Mouse (Mus musculus) A20 (cell line): ENCODE measurements around the gene Tmem178b.

Source experiments
- DNase-seq: peaks from one replicate; pipeline ENCODE4 v3.0.0-alpha.2; 2011; ENCODE audit warnings: low read depth, low spot score

Gene Tmem178b

GRCm38 (mm10) chr6:39917729-39918128, 44.7 kb downstream of the Tmem178b start:
- no peak for DNase-seq

GRCm38 (mm10) chr6:39919011-39919709, 46.1 kb downstream of the Tmem178b start:
- no peak for DNase-seq

DNA sequence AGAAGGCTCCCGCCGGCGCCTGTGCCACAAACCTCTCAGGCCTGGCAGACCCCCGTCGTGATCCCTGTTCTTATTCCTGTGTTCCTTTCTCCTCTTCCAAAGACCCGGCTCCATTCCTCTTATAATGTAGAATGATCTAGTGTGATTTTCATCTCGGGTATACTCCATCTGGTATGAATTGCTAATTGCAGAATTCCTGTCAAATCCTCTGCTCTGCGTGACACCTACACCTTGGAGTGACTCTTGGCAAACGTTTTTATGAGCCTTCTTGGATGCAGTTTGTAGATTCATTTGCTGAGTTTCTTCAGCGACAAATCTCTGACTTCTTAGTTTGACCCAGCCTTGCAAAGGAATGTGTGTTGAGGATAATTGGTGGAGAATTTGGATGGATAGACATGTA, 53.4 kb downstream of the Tmem178b start:
- DNase-seq: no peak

DNA sequence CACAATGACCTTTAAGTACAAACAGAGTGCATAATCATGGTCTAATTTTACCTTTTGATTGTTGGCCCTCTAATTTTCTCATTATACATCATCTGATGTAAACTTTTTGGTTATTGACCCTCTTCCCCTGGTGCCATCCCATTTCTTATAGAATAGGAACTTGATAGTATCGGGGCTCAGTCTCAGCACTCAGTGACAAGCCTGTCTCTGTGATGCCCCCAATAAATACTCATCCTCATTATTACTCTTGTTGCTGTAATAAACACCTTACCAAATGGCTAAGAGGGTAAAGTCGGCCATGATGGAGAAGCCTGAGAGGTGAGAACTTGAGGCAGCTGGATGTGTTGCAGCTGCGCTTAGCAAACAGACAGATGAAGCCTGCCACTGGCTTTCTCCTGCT, 63.5 kb downstream of the Tmem178b start:
- DNase-seq: no peak

DNA sequence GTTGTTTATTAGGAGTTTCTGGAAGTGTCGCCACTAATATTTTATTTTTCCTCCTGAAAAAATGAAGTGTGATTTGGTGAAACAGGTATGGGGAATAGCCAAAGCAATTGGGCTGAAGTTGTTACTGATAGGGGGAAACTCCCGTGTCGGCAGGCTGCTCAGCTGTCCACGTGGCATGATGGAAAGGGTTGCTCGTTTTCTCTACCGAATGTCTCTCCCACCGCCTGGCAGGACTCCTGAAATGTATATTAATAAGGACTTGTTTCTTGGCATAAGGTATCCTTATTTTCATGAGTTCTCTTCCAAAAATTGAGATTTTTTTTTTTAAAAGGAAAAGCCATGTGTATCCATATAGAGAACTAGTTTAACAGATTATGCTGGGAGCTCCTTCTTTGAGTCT, 67.8 kb downstream of the Tmem178b start:
- no peak for DNase-seq

DNA sequence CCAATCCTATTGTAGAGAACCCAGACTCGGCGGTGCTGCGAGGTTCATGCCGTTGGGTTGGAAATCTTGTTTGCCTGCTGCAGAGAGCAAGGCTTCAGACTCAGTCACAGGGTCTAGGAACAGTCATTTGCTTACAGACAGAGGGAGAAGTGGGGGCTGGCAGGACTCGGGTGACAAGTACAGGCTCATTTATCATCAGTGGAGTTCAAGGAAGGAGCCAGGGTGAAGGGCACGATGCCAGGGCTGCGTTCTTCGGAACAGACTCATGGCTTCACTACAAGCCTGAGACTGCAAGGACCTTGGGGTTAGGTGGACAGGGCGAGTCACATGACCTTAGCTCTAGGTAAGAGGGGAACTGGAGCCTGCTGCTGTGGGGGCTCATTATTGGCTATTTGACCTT, 71.8 kb downstream of the Tmem178b start:
- DNase-seq: no peak

- no peak for DNase-seq
These were observed 72.8 kb downstream of the Tmem178b start for GRCm38 (mm10) chr6:39945670-39946440.

- no peak for DNase-seq
These were observed 73.5 kb downstream of the Tmem178b start for GRCm38 (mm10) chr6:39946601-39947000.

- DNase-seq: no peak
These were observed 80.9 kb downstream of the Tmem178b start for GRCm38 (mm10) chr6:39953951-39954350.

GRCm38 (mm10) chr6:39955211-39955610, 82.1 kb downstream of the Tmem178b start:
- no peak for DNase-seq

DNA sequence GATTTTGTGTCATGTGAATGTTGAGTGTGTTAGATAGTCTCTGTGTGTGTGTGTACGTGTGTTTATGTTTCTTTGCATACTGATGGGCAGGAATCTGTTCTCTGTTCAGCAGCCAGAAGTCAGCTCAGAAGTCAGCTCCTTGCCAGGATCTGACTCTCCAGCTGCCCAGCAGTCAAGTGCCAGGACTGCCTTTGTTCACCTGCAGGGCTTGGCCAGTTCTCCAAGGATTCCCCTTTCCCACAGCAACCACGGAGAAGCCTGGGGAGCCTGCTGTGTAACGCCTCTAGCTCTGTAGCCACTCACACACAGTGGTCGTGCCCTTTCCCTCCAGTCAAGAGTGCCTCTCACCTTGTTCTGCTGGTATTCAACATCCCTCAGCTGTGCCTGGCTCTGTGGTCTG, 91.5 kb downstream of the Tmem178b start:
- no peak for DNase-seq

DNA sequence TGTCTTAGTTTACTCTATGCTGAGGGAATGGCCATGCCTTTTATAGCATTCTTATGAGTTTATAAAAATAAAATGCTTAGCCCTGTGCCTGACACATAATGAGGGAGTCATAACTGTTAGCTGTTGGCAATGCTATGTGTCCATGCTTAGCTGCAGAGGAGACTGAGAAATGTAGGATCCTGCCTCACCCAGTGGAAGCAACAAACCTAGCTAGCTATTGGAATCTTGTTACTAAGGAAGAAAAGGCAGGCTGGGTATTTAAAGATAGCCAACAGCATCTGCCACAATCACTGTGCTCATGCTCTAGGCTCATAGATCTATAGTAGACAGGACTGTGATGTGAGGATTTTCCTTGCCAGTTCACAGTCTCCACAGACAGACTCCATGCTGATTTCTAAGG, 97.2 kb downstream of the Tmem178b start:
- no peak for DNase-seq

GRCm38 (mm10) chr6:39978942-39979341, 105.9 kb downstream of the Tmem178b start:
- DNase-seq: no peak

DNA sequence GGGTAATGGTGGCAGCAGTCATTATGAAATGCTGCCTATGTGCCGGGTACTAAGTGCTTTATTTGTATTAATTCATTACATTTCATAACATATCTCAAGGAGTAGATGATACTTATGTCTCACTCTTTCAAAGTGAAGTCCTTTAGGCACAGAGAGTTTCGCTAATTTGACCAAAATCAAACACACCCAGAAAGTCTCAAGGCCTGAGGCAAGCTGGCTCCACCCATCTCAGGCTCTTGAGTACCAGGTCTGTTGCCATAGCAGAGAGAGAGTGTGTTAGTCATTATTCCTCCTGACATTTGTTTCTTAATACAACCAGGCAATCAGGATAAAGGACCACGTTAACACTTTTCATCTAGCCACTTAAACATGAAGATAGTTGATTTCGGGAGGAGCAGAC, 117.7 kb downstream of the Tmem178b start:
- DNase-seq: no peak

- no peak for DNase-seq
These were observed 118.9 kb downstream of the Tmem178b start for GRCm38 (mm10) chr6:39991922-39992321.

DNA sequence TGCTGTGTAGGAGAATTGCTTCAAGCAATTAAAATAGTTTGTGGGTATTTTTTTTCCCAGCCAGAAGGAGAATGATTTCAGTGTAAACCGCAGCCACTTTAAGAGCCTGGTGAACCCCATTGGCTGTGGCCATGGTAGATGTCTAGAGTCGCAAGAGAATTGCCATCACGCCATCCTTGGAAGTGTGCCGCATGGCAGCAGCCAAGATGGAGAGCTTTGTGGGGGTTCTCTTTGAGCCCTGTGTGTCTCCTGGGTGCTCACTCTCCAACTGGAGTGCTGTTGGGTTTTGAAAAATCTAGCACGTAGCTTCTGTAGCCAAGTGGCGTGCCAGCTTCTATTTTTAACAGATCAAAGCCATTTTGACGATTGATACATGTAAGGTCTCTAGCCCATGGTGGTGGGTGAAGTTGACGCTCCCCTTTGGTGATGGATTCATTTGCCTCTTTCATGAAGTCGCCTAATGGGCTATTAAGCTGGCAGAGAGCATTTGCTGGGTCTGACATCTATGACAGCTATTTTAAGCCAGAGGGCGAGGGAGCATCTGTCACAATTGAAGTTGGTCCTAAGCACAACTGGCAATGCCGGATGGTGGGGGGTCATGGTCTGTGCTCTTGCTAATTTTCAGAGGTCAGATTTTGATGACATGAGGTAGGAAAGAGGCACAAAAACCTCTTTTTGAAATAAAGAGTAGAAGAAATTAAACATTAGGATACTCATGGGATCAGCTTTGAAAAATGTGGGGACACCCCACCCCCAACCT, 133.1 kb downstream of the Tmem178b start:
- no peak for DNase-seq

GRCm38 (mm10) chr6:40008166-40008907, 135.3 kb downstream of the Tmem178b start:
- DNase-seq: no peak

- DNase-seq: no peak
These were observed 136.6 kb downstream of the Tmem178b start for GRCm38 (mm10) chr6:40009718-40010117.

DNA sequence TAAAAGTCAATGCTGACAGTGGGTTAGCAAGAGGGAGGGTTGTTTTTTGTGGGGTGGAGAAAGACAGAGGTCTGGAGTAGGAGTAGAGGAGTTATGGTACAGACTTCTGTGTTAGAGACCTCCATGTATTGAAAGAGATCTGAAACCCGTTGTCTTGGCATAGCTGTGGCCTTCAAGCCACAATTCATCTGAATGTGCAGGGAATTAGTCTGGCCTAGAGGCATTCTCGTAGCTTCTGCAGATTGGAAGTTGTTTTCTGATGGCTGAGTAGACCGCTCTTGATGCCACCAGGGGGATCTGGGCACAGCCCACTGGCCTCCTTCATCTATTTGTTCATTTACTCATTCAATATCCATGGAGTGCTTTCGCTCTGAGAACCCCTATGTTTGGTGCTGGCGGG, 138.0 kb downstream of the Tmem178b start:
- no peak for DNase-seq

DNA sequence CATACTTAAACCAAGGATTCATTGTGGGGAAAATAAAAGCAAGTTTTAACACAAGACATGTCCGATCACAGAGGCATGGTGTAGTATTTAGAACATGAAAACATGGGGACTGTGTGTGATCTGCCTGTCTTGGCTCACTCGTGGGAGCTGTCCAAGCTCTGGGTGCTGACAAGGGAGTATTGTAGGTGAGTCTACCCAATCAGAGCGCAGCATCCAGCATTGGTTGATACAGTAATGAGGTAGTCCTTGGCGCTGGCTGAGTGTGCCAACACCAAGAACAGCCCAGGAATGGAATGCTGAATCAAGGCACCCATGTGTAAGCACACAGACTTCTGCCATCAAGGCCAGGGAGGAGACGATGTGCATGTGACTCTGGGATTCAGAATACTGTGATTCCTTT, 138.5 kb downstream of the Tmem178b start:
- DNase-seq: no peak

GRCm38 (mm10) chr6:40013407-40013806, 140.3 kb downstream of the Tmem178b start:
- DNase-seq: no peak

DNA sequence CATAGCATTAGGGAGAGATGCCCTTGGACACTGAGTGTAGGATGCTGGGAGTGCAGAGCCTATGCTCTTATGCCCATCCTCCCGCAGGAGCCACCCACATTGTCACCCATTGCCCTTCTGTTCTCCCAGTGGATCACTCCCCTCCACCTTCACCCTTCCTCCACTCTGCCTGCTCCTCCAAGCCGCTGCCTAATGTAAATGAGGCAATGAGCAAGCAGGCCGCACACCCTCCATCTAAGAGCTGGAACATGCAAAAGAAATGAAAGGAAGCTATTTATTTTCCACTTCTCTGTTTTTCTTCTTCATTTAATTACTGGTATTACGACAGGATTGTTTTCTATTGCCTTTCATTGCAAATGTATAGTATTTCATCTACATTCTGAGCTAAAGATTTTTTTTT, 142.1 kb downstream of the Tmem178b start:
- no peak for DNase-seq
